In genomic region chr1:78396320-78396913, GRCm38 (mm10) we compare ENCODE assay signal across 8 mouse cellular contexts.
A peak's percentile ranks its signal among the peaks of the same experiment; 100 is the strongest.
DNase-seq lines count a peak whose midpoint lies in the region; ATAC-seq and TF ChIP-seq lines count a peak whose summit lies in the region.

No protein-coding gene starts in this region.

- H3K27ac ChIP-seq in hindbrain, embryonic 10.5 days: peak overlapping the region; percentile 82
- H3K27ac ChIP-seq in hindbrain, embryonic 14.5 days: no peak overlapping the region
- no peak overlapping the region for H3K27ac ChIP-seq in liver, embryonic 12.5 days
- no peak overlapping the region for H3K27ac ChIP-seq in stomach, postnatal 0 days (replicated peaks)

- H3K4me3 ChIP-seq in hindbrain, embryonic 10.5 days: no peak overlapping the region
- no peak overlapping the region for H3K4me3 ChIP-seq in hindbrain, embryonic 14.5 days (replicated peaks; ENCODE audit: low read length)
- H3K4me3 ChIP-seq in liver, embryonic 12.5 days: no peak overlapping the region
- no peak overlapping the region for H3K4me3 ChIP-seq in stomach, postnatal 0 days (ENCODE audit: low read depth, low read length)

- H3K27me3 ChIP-seq in hindbrain, embryonic 10.5 days (ENCODE audit: insufficient read depth, poor library complexity, severe bottlenecking): no peaks in the 10 kb centered on the region
- H3K27me3 ChIP-seq in hindbrain, embryonic 14.5 days (ENCODE audit: control insufficient read depth, insufficient read depth, low read length): no peaks in the 10 kb centered on the region
- no peaks in the 10 kb centered on the region for H3K27me3 ChIP-seq in liver, embryonic 12.5 days (replicated peaks)
- no peaks in the 10 kb centered on the region for H3K27me3 ChIP-seq in stomach, postnatal 0 days (ENCODE audit: control insufficient read depth, insufficient read depth, low read length)

- no peak overlapping the region for H3K9ac ChIP-seq in hindbrain, embryonic 14.5 days
- H3K9ac ChIP-seq in liver, embryonic 12.5 days: no peak overlapping the region
- H3K9ac ChIP-seq in stomach, postnatal 0 days (ENCODE audit: low read length): no peak overlapping the region

- H3K4me1 ChIP-seq in hindbrain, embryonic 10.5 days (replicated peaks): peaks cover 17% of the 10 kb centered on the region
- H3K4me1 ChIP-seq in hindbrain, embryonic 14.5 days (replicated peaks; ENCODE audit: control insufficient read depth, insufficient read depth, low read length): 0 out of 2 replicates have a peak, but pooled peaks cover 10% of the 10 kb centered on the region
- H3K4me1 ChIP-seq in liver, embryonic 12.5 days: no peaks in the 10 kb centered on the region
- no peaks in the 10 kb centered on the region for H3K4me1 ChIP-seq in stomach, postnatal 0 days (replicated peaks; ENCODE audit: control insufficient read depth, insufficient read depth)

- ATAC-seq in hindbrain, embryonic 14.5 days (ENCODE audit: low FRiP score): no peak
- no peak for ATAC-seq in liver, embryonic 12.5 days
- ATAC-seq in activated CD4-positive, CD25-positive, alpha-beta regulatory T cell, adult 4 months: no peak
- ATAC-seq in stomach, postnatal 0 days (ENCODE audit: low FRiP score, low TSS enrichment): no peak

- H3K9me3 ChIP-seq in hindbrain, embryonic 10.5 days: no peaks in the 10 kb centered on the region
- H3K9me3 ChIP-seq in hindbrain, embryonic 14.5 days (ENCODE audit: control insufficient read depth, low read length): no peaks in the 10 kb centered on the region
- no peaks in the 10 kb centered on the region for H3K9me3 ChIP-seq in liver, embryonic 12.5 days (replicated peaks)
- H3K9me3 ChIP-seq in stomach, postnatal 0 days (ENCODE audit: control insufficient read depth, low read length): no peaks in the 10 kb centered on the region

- no peaks in the 10 kb centered on the region for H3K36me3 ChIP-seq in hindbrain, embryonic 10.5 days
- H3K36me3 ChIP-seq in hindbrain, embryonic 14.5 days (replicated peaks; ENCODE audit: control insufficient read depth, insufficient read depth): no peaks in the 10 kb centered on the region
- H3K36me3 ChIP-seq in liver, embryonic 12.5 days: no peaks in the 10 kb centered on the region
- H3K36me3 ChIP-seq in stomach, postnatal 0 days (ENCODE audit: control insufficient read depth, insufficient read depth, low read length): no peaks in the 10 kb centered on the region

- 54% methylated on average over 8 of the region's 8 CpGs for WGBS in hindbrain, embryonic 10.5 days
- 42% methylated on average over 8 of the region's 8 CpGs for WGBS in hindbrain, embryonic 14.5 days
- 21% methylated on average over 8 of the region's 8 CpGs for WGBS in liver, embryonic 12.5 days (ENCODE audit: insufficient replicate concordance)
- 45% methylated on average over 8 of the region's 8 CpGs for WGBS in stomach, postnatal 0 days

- no peak overlapping the region for H3K4me2 ChIP-seq in hindbrain, embryonic 14.5 days (replicated peaks)
- H3K4me2 ChIP-seq in liver, embryonic 12.5 days: no peak overlapping the region
- no peak overlapping the region for H3K4me2 ChIP-seq in stomach, postnatal 0 days (replicated peaks; ENCODE audit: low read depth)

- no peak for TF ChIP-seq CTCF in stomach, postnatal 0 days (IDR thresholded peaks at IDR 0.05; ENCODE audit: low read depth)

- no peak for TF ChIP-seq EP300 in stomach, postnatal 0 days (optimal IDR thresholded peaks at IDR 0.05)

- no peak for DNase-seq in hindbrain, embryonic 10.5 days (ENCODE audit: low spot score)
- DNase-seq in hindbrain, embryonic 14.5 days (ENCODE audit: low spot score): no peak
- DNase-seq in 3T3-L1 (ENCODE audit: low read depth, low spot score): peak; percentile 92
- DNase-seq in Muller cell, postnatal 12 days (ENCODE audit: inconsistent ontology term): peak; percentile 61
- DNase-seq in cerebellum, adult 9-10 months: peak; percentile 81
- no peak for DNase-seq in stomach, postnatal 0 days (ENCODE audit: low spot score)

Comparison
In these comparisons a context has a peak if more than half of its experiments do, and no peak if none do; other contexts are left out.
1. DNase-seq: peak in 3T3-L1 (single experiment), Muller cell, postnatal 12 days (single experiment) and cerebellum, adult 9-10 months (single experiment); none in hindbrain, embryonic 10.5 days (single experiment), hindbrain, embryonic 14.5 days (single experiment) and stomach, postnatal 0 days (single experiment).